In genomic region chr1:90210761-90211160, GRCm38 (mm10) we compare ENCODE assay signal across 14 mouse cellular contexts. TPM values are rescaled to one million over a fixed set of nuclear protein-coding genes. Genes with fewer than 3 reads are reported as not detected.
A peak's percentile ranks its signal among the peaks of the same experiment; 100 is the strongest.
DNase-seq lines count a peak whose midpoint lies in the region; ATAC-seq and TF ChIP-seq lines count a peak whose summit lies in the region.
"Had no signal": no experiment of that assay in that cellular context is flagged by ENCODE, and none has a peak within 500 bp of the region (broad histone marks: within the 10 kb centered on the region; RNA-seq: fewer than 3 reads in every experiment).

No protein-coding gene starts in this region.

- no peak for TF ChIP-seq CTCF in kidney, adult 2 months (conservative IDR thresholded peaks at IDR 0.05; ENCODE audit: insufficient read depth, insufficient read length, low read depth, low read length)

- H3K4me1 ChIP-seq in kidney, adult 2 months (ENCODE audit: control insufficient read depth, insufficient read depth, low read length) = peaks cover 50% of the 10 kb centered on the region
- H3K4me1 ChIP-seq in neural tube, embryonic 12.5 days = peaks cover 62% of the 10 kb centered on the region

- peak overlapping the region; percentile 20 for H3K27ac ChIP-seq in kidney, adult 2 months (ENCODE audit: insufficient read depth, low read depth, low read length)
- H3K27ac ChIP-seq in neural tube, embryonic 12.5 days = no peak overlapping the region
- H3K27ac ChIP-seq: lung, embryonic 15.5 days; stomach, embryonic 15.5 days had no signal

- H3K36me3 ChIP-seq in kidney, adult 2 months (ENCODE audit: control insufficient read depth, insufficient read depth, low read length) = no peaks in the 10 kb centered on the region; the same call in none of the 2 replicates
- peaks cover 48% of the 10 kb centered on the region for H3K36me3 ChIP-seq in neural tube, embryonic 12.5 days
- H3K36me3 ChIP-seq: G1E; lung, embryonic 15.5 days had no signal

- no peak for ATAC-seq in neural tube, embryonic 12.5 days (ENCODE audit: low FRiP score, low read depth)
- ATAC-seq: intestine, embryonic 16.5 days had no signal

- H3K9me3 ChIP-seq in neural tube, embryonic 12.5 days = no peaks in the 10 kb centered on the region
- H3K9me3 ChIP-seq: lung, embryonic 15.5 days; stomach, embryonic 15.5 days had no signal

- no peaks in the 10 kb centered on the region for H3K27me3 ChIP-seq in kidney, adult 2 months (replicated peaks; ENCODE audit: control insufficient read depth, insufficient read depth, low read length)
- H3K27me3 ChIP-seq in neural tube, embryonic 12.5 days (replicated peaks) = no peaks in the 10 kb centered on the region

- peak overlapping the region; percentile 68 for H3K4me2 ChIP-seq in neural tube, embryonic 12.5 days (replicated peaks)
- H3K4me2 ChIP-seq: liver, embryonic 11.5 days; lung, embryonic 15.5 days; stomach, embryonic 15.5 days had no signal

- WGBS in kidney, adult 2 months = 35% methylated on average over 4 of the region's 4 CpGs
- WGBS in neural tube, embryonic 12.5 days = 72% methylated on average over 4 of the region's 4 CpGs

- no peak overlapping the region for H3K9ac ChIP-seq in neural tube, embryonic 12.5 days
- H3K9ac ChIP-seq: lung, embryonic 15.5 days; stomach, embryonic 15.5 days had no signal

- H3K4me3 ChIP-seq in kidney, adult 2 months (ENCODE audit: insufficient read depth, low read depth, low read length) = no peak overlapping the region
- H3K4me3 ChIP-seq in neural tube, embryonic 12.5 days = no peak overlapping the region
- H3K4me3 ChIP-seq: lung, embryonic 15.5 days; stomach, embryonic 15.5 days had no signal

- TF ChIP-seq POLR2A in kidney, adult 2 months (IDR thresholded peaks at IDR 0.05; ENCODE audit: low read depth, low read length) = no peak

- peak; percentile 93 for DNase-seq in heart, adult 11 months
- no peak for DNase-seq in heart, adult 9 months (ENCODE audit: low spot score in 2 of 2)
- peak; percentile 57 for DNase-seq in kidney, adult 2 months
- DNase-seq in kidney, postnatal 4 days = no peak
- DNase-seq in neural tube, embryonic 10.5 days (ENCODE audit: extremely low spot score, low spot score) = no peak
- DNase-seq in urinary bladder, postnatal 25 days (ENCODE audit: low spot score) = no peak
- DNase-seq: spleen, adult 18-20 months had no signal

RNA-seq across cellular contexts. Expression of gene Ackr3, which starts 7.0 kb away (rescaled TPM):
- 128 and 172 TPM in 2 replicates for polyA plus RNA-seq in kidney, adult 2 months (2012; rRNA removed)
- polyA plus RNA-seq in neural tube, embryonic 12.5 days (2016; fragmentation: Nextera tagmentation; extraction: Ambion mirVana) = 34.0 and 38.0 TPM in 2 replicates
- polyA plus RNA-seq: G1E had no signal

RNA-seq across cellular contexts. Expression of gene Iqca, which starts 57.6 kb away (rescaled TPM):
- polyA plus RNA-seq in kidney, adult 2 months (2012; rRNA removed) = 0.05 and 0.33 TPM in 2 replicates
- 0.13 TPM in 1 of 2 replicates, not detected in the other for polyA plus RNA-seq in neural tube, embryonic 12.5 days (2016; fragmentation: Nextera tagmentation; extraction: Ambion mirVana)
- polyA plus RNA-seq: adrenal gland, adult 2 months; G1E; intestine, embryonic 16.5 days; liver, embryonic 11.5 days; stomach, embryonic 15.5 days had no signal

Comparison
In these comparisons a context has a peak if more than half of its experiments do, and no peak if none do; other contexts are left out.
1. DNase-seq: peak in heart, adult 11 months (single experiment) and kidney, adult 2 months (single experiment); none in heart, adult 9 months (0 of 2), kidney, postnatal 4 days (0 of 2), neural tube, embryonic 10.5 days (single experiment) and urinary bladder, postnatal 25 days (single experiment).